Mouse (Mus musculus): Measurements from ENCODE around the gene Sstr2.
"Not testable (repeated sequence)": the region's sequence is repeated elsewhere in the genome, so short reads cannot be mapped to it uniquely, and the experiment has no call there.

The Sstr2 gene

DNA sequence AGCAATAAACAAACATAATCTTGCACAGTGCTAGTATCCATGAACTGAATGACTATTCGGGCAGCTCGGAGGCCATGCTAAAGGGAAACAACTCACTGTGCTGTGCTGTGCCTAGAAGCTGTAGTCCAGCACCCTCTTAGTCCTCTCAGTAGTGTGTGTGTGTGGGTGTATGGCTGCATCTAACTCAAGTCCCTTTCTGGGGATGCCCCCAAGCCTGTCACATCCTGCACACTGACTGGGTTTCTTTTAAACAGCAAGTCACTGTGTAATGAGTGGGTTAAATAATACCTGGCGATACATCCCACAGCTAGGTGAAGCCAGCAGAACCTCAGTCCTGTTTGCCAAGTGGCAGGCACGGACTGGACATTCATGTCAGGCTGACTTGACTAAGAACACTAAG is 39.6 kb downstream of the Sstr2 start:
- DNase-seq = no peak

DNA sequence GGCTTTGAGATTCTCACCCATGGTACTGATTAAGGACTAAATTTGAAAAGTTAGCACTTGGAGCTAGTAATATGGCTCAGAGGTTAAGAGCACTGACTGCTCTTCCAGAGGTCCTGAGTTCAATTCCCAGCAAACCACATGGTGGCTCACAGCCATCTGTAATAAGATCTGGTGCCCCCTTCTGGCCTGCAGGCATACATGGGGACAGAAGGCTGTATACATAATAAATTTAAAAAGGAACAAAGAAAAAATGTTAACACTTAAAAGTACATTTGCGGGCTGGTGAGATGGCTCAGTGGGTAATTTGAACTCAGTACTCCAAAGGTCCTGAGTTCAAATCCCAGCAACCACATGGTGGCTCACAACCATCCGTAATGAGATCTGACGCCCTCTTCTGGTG is 41.1 kb downstream of the Sstr2 start:
- not testable (repeated sequence) for DNase-seq

DNA sequence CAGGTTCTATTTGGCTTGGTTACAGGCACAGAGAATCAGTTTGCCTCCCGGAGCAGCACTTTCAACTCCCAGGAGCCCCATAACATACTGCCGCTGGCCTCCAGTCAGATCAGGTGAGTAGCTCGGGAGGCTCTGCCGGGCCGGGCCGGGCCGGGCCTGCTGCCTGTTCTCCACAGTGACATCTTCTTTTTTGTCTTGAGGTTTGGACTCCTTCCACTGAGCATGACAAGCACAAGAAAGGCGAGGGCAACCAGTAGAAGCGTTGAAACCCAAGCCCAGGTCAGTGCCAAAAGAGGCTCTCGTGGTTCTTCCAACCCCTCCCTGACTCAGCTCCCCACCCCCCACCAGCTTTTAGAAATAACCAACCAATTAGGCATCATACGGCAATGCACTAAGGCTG is 41.8 kb downstream of the Sstr2 start:
- no peak for DNase-seq

DNA sequence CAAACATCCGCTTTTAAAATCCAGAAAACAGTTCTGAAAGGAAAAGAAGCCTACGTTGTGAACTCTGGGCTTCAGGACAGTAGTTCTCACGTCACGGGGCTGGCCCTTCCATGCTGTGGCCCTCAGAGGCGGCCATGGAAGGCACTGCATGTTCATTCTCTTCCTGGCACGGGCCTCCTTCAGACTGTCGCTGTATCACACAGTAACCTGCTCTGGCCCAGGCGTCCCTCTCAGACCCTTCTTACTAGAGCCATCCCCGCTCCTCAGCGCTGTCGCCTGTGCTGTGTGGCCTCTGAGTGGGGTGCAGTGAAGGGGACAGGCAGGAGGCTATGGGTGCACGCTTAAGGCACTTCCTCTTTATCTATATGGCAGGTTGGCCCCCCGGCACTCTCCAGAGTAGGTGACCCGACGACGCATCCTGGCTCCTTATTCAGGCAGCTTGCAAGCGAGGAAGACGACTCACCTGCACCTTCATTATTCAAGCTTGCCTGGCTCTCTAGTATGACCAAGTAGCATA is 42.8 kb downstream of the Sstr2 start:
- no peak for DNase-seq

DNA sequence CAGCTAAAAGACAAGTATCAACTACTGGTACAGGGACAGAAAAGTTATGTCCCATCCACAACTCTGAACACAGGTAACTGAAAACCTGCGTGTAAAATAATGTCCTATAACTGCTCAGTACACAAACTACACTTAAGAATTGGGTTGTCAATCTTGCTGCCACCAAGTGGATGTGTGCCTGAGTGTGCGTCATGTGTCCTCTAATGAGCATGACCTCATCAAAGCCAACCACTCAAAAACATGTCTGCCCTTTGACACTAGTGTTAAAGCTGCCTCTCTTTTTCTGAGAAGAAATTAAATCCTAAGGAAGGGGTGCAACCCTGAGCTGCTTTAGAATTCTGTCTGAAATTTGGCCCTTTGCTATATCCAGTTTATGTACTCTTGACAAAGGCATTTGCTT is 45.1 kb downstream of the Sstr2 start:
- no peak for DNase-seq

DNA sequence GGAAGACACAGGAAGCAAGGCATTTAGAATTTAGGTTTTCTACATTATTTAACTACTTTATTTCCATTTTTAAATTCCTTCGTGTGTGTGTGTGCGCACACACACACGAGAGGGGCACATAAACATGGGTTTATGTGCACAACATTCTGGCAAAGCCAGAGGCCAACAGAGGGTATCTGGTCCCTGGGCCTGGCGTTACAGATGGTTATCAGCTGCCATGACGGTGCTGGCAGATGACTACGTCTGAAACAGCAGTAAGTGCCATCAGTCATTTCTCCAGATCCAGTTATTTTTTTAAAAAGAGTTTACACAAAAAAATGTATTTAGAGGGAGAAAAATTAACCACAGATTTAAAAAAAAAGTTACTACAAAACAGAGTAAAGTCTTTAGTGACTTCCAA is 47.1 kb downstream of the Sstr2 start:
- DNase-seq = no peak

DNA sequence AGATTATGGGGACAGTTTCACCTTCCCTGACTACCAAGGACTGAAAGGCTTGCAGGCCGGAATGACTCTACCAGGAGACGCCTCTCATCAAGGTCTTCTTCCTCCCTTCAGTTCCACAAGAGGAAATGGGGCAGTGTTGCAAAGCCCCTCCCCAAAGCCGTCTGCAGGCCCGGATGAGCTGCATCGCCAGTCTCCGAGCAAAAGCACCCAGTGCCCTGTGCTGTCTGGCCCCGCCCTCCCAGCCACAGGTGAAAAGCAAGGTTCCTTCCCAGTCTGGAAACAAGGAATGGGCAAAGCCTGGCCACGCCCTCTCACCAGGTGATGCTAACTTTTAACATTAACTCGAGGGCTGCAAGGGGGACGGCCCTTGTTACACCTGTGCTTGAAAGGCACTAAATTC is 47.5 kb downstream of the Sstr2 start:
- no peak for DNase-seq

DNA sequence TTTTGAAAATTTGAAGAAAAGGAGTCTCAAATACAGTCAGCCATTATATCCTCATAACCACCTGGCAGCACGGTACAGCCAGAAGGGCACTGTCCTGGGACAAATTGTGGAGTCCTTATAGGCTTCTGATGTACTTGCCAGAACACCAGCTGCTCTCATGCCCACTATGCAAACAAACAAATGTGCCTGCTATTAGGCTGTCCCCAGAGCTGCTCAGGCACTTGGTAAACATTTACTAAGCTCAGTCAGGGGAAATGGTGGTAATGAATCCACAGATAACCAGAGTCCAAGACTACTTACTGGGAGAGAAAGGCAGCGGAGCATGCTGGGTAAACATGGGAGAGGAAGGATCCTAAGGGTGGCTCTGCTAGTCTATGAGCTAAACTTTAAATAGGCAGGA is 48.0 kb downstream of the Sstr2 start:
- no peak for DNase-seq

DNA sequence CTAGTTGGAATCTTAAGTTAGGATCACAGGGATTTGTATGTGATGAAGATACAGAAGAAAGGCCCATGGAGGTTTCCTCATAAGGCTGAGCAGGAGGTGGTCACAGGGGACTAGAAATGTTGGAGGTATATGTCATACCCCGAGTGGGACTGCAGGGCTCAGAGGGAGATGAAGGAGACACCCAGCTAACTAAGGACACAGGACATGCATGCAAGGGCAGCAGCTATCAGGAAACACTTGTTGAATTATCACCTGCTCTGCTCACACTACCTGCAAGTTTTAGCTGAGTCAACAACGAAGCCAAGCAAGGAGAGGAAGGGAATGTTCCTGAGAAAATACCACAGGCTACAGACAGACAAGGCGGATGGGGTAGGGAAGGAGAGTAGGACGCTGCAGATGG is 48.6 kb downstream of the Sstr2 start:
- no peak for DNase-seq

DNA sequence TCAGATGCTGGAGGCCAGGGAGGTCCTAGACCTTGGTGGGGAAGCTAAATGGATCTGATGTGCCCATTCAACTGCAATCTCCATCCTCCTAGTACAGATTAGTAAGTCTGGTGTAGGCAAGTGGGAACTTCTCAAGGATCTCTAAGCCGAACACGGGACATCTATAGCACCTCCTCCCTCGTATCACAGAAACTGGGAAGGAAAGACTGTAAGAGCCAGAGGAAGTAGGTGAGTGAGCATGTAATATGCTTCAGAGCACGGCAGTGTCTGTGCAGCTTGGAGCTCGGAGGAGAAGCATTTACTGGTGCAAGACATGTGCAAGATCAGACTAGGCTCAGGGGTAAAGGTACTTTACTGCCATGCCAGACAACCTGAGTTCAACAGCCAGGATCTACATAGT is 49.7 kb downstream of the Sstr2 start:
- no peak for DNase-seq

DNA sequence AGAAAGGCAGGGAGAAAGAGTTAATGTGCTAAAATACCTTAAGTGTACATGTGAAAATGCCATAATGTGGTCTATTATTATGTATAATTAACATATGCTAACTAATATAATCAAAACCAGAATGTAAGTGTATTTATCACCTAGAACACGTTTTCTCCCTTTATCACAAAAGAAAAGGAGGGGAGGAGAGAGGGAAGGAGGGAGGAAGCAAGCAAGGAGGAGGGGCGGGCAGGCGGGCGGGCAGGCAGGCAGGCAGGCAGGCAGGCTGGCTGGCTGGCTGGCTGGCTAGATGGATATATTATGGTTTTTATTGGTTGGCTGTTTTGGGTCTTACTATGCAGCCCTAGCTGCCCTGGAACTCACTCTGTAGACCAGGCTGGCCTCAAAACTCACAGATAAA is 50.6 kb downstream of the Sstr2 start:
- no peak for DNase-seq

DNA sequence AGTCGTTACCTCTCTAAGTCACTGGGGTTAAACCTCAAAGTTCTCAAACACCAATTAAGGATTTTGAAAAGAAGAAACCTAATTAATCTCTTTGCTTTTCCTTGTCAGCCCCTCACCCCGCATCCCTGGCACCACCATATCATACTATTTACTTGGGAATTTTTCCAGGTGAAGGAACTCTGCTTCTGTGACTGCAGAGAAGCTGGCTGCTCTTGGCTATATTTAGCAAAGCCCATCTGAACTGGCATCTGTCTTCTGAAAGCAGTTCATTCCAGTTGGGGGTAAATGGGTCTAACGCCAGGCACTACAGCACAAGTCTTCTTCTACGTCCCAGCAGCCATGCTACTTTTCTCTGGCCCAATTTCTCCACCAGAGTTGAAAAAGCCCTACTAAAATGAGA is 54.5 kb downstream of the Sstr2 start:
- DNase-seq = no peak

DNA sequence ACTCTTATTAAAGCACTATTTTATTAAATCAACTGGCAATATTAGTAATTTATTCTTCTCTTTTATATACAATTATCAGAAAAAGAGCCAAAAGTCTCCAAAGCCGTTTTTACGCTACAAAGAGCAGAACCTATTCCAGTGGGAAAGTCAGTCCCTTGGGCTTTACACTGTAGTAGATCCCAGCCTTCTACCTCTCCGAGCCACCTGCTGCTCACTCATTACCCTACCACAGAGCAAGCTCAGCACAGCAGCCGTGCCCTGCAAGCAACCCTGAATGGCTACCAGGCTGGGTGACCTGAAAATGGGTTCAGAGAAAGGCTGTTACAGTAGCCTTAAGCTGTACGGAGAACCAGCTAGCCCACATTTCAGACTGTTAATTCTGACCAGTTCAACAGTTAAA is 55.5 kb downstream of the Sstr2 start:
- DNase-seq = no peak

Measured in right cerebral cortex, postnatal 25 days (tissue).